Mouse (Mus musculus) midbrain, embryonic 13.5 days (tissue): ENCODE results near the gene Lmtk2. TPM values are rescaled to one million over a fixed set of nuclear protein-coding genes. Genes with fewer than 3 reads are reported as not detected.

Experiments
- ATAC-seq: fragments of 200-750 bp; cut with Nextera tagmentation; 2 replicates; pipeline ENCODE4 v1.8.0; 2017; ENCODE audit warnings: mild to moderate bottlenecking, moderate TSS enrichment, moderate library complexity
- H3K27ac ChIP-seq: fragments of 300-500 bp; sonication (generic); 2 replicates; pipeline ENCODE4 v1.5.1; 2015; ENCODE audit warnings: inconsistent platforms, mild to moderate bottlenecking, moderate library complexity
- H3K27me3 ChIP-seq: fragments of 300-500 bp; sonication (generic); 2 replicates; pipeline ENCODE4 v1.6.1; 2015; ENCODE audit warnings: mild to moderate bottlenecking, inconsistent platforms
- H3K36me3 ChIP-seq: fragments of 300-500 bp; sonication (generic); 2 replicates; pipeline ENCODE4 v1.6.1; 2015; ENCODE audit warnings: mild to moderate bottlenecking, inconsistent platforms
- H3K4me1 ChIP-seq: fragments of 300-500 bp; sonication (generic); replicated peaks from 2 replicates; pipeline ENCODE4 v1.6.1; 2015; ENCODE audit warnings: inconsistent platforms
- H3K4me2 ChIP-seq: fragments of 300-500 bp; sonication (generic); replicated peaks from 2 replicates; pipeline ENCODE4 v1.6.1; 2015; ENCODE audit warnings: moderate library complexity, mild to moderate bottlenecking, inconsistent platforms
- H3K4me3 ChIP-seq: fragments of 300-500 bp; sonication (generic); replicated peaks from 2 replicates; pipeline ENCODE4 v1.5.1; 2015; ENCODE audit warnings: mild to moderate bottlenecking, inconsistent platforms
- H3K9ac ChIP-seq: fragments of 300-500 bp; sonication (generic); replicated peaks from 2 replicates; pipeline ENCODE4 v1.6.1; 2015; ENCODE audit warnings: mild to moderate bottlenecking, inconsistent platforms
- H3K9me3 ChIP-seq: fragments of 300-500 bp; sonication (generic); 2 replicates; pipeline ENCODE4 v1.6.1; 2016; ENCODE audit warnings: mild to moderate bottlenecking, inconsistent platforms
- WGBS: fragments of 180-500 bp; shearing (Covaris S2); methylation state at CpG from one replicate; pipeline ENCODE4 v1.1.7; 2015; 5-methylcytosine and 5-hydroxymethylcytosine counted together
- polyA plus RNA-seq: library from polyadenylated mRNA; unstranded; fragments of >200 nt; fragmentation: Nextera tagmentation; extraction: Ambion mirVana; gene quantifications from 2 replicates; pipeline ENCODE4 v1.2.1, GENCODE M21; 2015

Lmtk2 gene
- polyA plus RNA-seq, 1 experiment from 2014 or later, result 7.7 TPM

DNA sequence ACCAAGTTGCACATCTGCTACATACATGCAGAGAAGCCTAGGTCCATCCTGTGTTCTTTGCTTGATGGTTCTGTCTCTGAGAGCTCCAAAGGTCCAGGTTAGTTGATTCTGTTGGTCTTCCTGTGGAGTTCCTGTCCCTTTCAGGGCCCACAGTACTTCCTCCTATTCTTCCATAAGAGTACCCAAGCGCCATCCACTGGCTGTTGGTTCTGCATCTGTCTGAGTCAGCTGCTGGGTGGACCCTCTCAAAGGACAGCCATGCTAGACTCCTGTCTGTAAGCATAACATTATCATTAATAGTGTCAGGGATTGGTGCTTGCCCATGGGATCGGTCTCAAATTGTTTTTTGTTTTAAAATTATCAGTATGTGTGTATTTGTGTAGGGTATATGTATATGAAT, 13.8 kb downstream of the Lmtk2 start:
- 88% methylated on average over 2 of the region's 2 CpGs for WGBS
- Histone ChIP-seq H3K27ac (no peak overlapping the region), H3K36me3 (no peaks in the 10 kb centered on the region), H3K4me2 (no peak overlapping the region), H3K27me3 (no peaks in the 10 kb centered on the region), H3K9ac (no peak overlapping the region), H3K4me3 (no peak overlapping the region), H3K4me1 (peaks cover 16% of the 10 kb centered on the region), H3K9me3 (no peaks in the 10 kb centered on the region)
- no peak for ATAC-seq

DNA sequence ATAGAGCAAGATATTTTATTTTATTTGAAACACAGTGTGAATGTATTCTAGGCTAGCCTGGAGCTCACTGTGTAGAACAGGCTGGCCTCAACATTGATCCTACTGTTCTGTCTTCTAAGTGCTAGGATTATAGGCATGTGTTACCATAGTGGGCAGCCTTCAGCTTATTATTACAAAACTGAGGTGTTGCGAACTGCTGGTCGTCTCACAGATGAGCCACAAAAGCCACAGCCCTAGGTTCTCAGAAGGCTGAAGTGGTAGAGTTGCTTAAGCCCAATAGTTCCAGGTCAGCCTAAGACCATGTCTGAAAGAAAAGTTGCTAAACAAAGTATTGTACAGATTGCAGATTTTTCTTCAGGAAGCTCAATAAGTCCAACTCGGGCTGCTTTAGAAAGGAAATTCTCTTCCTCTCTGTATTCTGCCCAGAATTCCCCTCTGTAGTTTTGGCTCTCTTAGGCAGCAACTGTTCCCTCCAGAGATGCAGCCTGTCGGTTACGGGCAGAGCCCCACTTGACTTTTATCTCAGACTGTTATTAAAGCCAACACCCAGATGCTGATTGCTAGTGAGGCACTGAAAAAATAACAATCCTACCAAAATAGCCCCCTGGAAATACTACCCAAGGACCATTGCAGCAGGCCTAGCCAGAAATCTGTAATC, 14.9 kb downstream of the Lmtk2 start:
- no peak for ATAC-seq
- no peaks in the 10 kb centered on the region for H3K27me3 ChIP-seq
- H3K27ac ChIP-seq, result no peak overlapping the region
- H3K4me1 ChIP-seq, result peaks cover 16% of the 10 kb centered on the region
- H3K9ac ChIP-seq, result no peak overlapping the region
- H3K4me2 ChIP-seq, result no peak overlapping the region
- no peaks in the 10 kb centered on the region for H3K36me3 ChIP-seq
- no peak overlapping the region for H3K4me3 ChIP-seq
- 85% methylated on average over 5 of the region's 5 CpGs for WGBS
- no peaks in the 10 kb centered on the region for H3K9me3 ChIP-seq

- WGBS, result 81% methylated on average over 2 of the region's 2 CpGs
- H3K27me3 ChIP-seq, result no peaks in the 10 kb centered on the region
- H3K9ac ChIP-seq, result no peak overlapping the region
- H3K4me2 ChIP-seq, result no peak overlapping the region
- peaks cover 16% of the 10 kb centered on the region for H3K4me1 ChIP-seq
- H3K36me3 ChIP-seq, result no peaks in the 10 kb centered on the region
- H3K4me3 ChIP-seq, result no peak overlapping the region
- no peak overlapping the region for H3K27ac ChIP-seq
- no peak for ATAC-seq
- H3K9me3 ChIP-seq, result no peaks in the 10 kb centered on the region
These were observed 15.4 kb downstream of the Lmtk2 start for GRCm38 (mm10) chr5:144115628-144115977.

DNA sequence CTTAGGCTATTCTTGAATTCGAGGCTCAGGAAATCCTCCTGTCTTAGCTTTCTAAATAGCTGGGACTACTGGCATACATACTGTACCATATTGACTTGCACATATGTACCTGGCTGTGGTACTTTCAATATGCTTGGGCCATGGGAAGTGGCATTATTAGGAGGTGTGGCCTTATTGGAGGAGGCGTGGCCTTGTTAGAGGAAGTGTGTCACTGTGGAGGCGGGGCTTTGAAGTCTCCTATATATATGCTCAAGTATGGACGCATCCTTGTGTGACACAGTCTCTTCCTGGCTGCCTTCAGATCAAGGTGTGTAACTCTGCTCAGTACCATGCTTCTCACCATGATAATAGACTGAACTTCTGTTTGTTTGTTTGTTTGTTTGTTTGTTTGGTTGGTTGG, 18.0 kb downstream of the Lmtk2 start:
- 100% methylated on average over 4 of the region's 4 CpGs for WGBS
- H3K4me2 ChIP-seq, result no peak overlapping the region
- H3K36me3 ChIP-seq, result no peaks in the 10 kb centered on the region
- no peaks in the 10 kb centered on the region for H3K27me3 ChIP-seq
- 0 out of 2 replicates have a peak, but pooled peaks cover 8% of the 10 kb centered on the region for H3K4me1 ChIP-seq
- no peak overlapping the region for H3K27ac ChIP-seq
- H3K9me3 ChIP-seq, result no peaks in the 10 kb centered on the region
- H3K4me3 ChIP-seq, result no peak overlapping the region
- no peak overlapping the region for H3K9ac ChIP-seq
- no peak for ATAC-seq

- Histone ChIP-seq H3K4me2 (no peak overlapping the region), H3K4me3 (no peak overlapping the region), H3K9me3 (no peaks in the 10 kb centered on the region), H3K27me3 (no peaks in the 10 kb centered on the region), H3K9ac (no peak overlapping the region), H3K36me3 (no peaks in the 10 kb centered on the region), H3K4me1 (0 out of 2 replicates have a peak, but pooled peaks cover 5% of the 10 kb centered on the region), H3K27ac (no peak overlapping the region)
- 89% methylated on average over 2 of the region's 2 CpGs for WGBS
- ATAC-seq, result no peak
These were observed 19.1 kb downstream of the Lmtk2 start for GRCm38 (mm10) chr5:144119286-144119685.

DNA sequence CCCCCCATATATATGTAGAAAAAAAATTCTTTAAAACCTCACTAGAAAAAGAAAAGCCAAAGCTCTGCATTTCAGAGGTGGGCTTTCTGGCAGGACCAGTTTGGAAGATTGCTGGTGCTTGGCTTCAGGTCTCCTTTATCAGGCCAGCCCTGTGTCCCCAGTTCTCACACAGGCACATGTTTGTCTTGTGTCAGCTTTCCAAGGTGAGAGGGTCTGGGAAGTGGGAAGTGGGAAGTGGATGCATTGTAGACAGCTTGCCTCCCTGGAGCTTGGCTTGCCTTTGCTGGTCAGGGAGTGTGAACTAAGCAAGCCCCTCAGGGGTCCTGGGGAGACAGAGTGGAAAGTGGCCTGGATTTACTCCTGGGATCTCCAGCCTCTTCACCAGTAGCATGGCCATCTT, 21.3 kb downstream of the Lmtk2 start:
- Histone ChIP-seq H3K9ac (no peak overlapping the region), H3K36me3 (no peaks in the 10 kb centered on the region), H3K27me3 (no peaks in the 10 kb centered on the region), H3K9me3 (no peaks in the 10 kb centered on the region), H3K4me2 (no peak overlapping the region), H3K27ac (no peak overlapping the region), H3K4me3 (no peak overlapping the region), H3K4me1 (peaks cover 18% of the 10 kb centered on the region)
- ATAC-seq, result no peak

DNA sequence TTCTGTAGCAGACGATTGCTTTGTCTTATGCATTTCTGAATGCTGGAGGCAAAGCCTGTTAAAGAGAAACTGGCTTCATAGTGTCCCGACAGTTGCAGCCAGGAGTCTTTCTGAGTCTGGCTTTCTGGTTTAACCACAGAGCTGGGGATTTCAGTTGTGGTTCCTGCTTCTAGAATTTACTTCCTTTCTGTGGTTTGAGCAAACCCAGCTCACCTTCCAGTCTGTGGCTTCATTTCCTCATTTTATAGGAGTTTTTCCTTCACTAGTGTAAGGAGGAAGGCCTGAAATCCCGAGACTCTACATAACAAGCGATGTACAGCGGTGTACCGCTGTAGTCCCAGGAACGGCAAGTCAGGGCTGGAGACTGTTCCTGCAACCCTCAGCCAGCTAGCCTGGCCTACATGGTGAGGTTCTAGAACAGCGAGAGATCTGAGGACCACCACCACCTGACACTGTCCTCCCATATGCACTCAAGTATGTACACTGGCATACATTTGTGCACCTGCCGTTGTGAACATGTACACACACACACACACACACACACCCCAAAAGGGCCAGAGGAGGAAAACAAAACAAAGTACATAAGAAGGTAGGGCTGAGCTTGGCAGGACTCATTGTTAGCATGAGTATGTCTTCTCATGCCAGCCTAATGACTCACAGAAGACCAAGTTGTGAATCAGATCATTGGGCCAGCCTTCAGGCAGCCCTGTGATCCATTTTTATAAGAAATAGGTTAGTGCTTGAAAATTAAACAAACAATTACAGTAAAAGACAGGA, 25.9 kb downstream of the Lmtk2 start:
- Histone ChIP-seq H3K27ac (peak overlapping the region; percentile 45; the same call in 1 of the 2 replicates), H3K9ac (no peak overlapping the region), H3K36me3 (peaks cover 11% of the 10 kb centered on the region; the same call in 1 of the 2 replicates), H3K4me1 (peaks cover 16% of the 10 kb centered on the region), H3K4me3 (no peak overlapping the region), H3K9me3 (no peaks in the 10 kb centered on the region), H3K4me2 (no peak overlapping the region), H3K27me3 (no peaks in the 10 kb centered on the region)
- ATAC-seq, result no peak
- WGBS, result 83% methylated on average over 9 of the region's 9 CpGs

DNA sequence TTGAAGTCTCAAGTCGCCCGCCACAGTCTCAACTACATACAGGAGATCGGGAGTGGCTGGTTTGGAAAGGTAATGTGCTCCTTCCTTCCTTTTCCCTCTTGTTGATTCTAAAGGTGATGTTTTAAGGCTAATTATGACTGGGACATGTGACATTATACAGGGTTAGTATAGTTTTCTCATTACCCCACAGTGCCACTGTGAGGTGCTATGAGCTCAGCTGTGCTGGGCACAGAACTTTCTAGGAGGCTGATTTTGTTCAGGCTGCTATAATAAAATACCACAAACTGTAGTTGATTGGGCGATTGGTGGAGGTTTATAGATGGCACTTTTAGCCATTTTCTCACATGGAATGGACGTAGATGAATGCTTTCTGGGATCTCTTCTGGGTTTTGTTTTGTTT, 43.3 kb downstream of the Lmtk2 start:
- ATAC-seq, result no peak
- 95% methylated on average over 5 of the region's 5 CpGs for WGBS
- peaks cover 42% of the 10 kb centered on the region for H3K36me3 ChIP-seq
- no peak overlapping the region for H3K4me2 ChIP-seq
- H3K27ac ChIP-seq, result no peak overlapping the region
- no peak overlapping the region for H3K4me3 ChIP-seq
- H3K9me3 ChIP-seq, result no peaks in the 10 kb centered on the region
- no peak overlapping the region for H3K9ac ChIP-seq
- no peaks in the 10 kb centered on the region for H3K27me3 ChIP-seq
- H3K4me1 ChIP-seq, result no peaks in the 10 kb centered on the region

GRCm38 (mm10) chr5:144146898-144147297, 46.7 kb downstream of the Lmtk2 start:
- no peaks in the 10 kb centered on the region for H3K4me1 ChIP-seq
- no peaks in the 10 kb centered on the region for H3K27me3 ChIP-seq
- no peaks in the 10 kb centered on the region for H3K9me3 ChIP-seq
- H3K4me3 ChIP-seq, result no peak overlapping the region
- no peak for ATAC-seq
- no peak overlapping the region for H3K9ac ChIP-seq
- H3K4me2 ChIP-seq, result no peak overlapping the region
- peaks cover 48% of the 10 kb centered on the region for H3K36me3 ChIP-seq
- no peak overlapping the region for H3K27ac ChIP-seq

- Histone ChIP-seq H3K9me3 (no peaks in the 10 kb centered on the region), H3K4me1 (no peaks in the 10 kb centered on the region), H3K4me2 (no peak overlapping the region), H3K9ac (no peak overlapping the region), H3K36me3 (peaks cover 51% of the 10 kb centered on the region), H3K27ac (no peak overlapping the region), H3K4me3 (no peak overlapping the region), H3K27me3 (no peaks in the 10 kb centered on the region)
- no peak for ATAC-seq
- 93% methylated on average over 4 of the region's 4 CpGs for whole genome bisulfite sequencing
These were observed 49.3 kb downstream of the Lmtk2 start for GRCm38 (mm10) chr5:144149530-144149929.

GRCm38 (mm10) chr5:144151270-144151669, 51.0 kb downstream of the Lmtk2 start:
- no peaks in the 10 kb centered on the region for H3K9me3 ChIP-seq
- H3K36me3 ChIP-seq, result peaks cover 44% of the 10 kb centered on the region
- H3K4me3 ChIP-seq, result no peak overlapping the region
- no peak for ATAC-seq
- no peaks in the 10 kb centered on the region for H3K27me3 ChIP-seq
- WGBS, result 95% methylated on average over 4 of the region's 4 CpGs
- H3K4me1 ChIP-seq, result no peaks in the 10 kb centered on the region
- H3K4me2 ChIP-seq, result no peak overlapping the region
- no peak overlapping the region for H3K27ac ChIP-seq
- no peak overlapping the region for H3K9ac ChIP-seq

- WGBS, result 33% methylated on average over 7 of the region's 7 CpGs
- H3K4me2 ChIP-seq, result no peak overlapping the region
- no peak overlapping the region for H3K4me3 ChIP-seq
- H3K4me1 ChIP-seq, result peaks cover 8% of the 10 kb centered on the region; the same call in 1 of the 2 replicates
- peaks cover 55% of the 10 kb centered on the region for H3K36me3 ChIP-seq
- no peaks in the 10 kb centered on the region for H3K9me3 ChIP-seq
- H3K9ac ChIP-seq, result no peak overlapping the region
- no peak overlapping the region for H3K27ac ChIP-seq
- ATAC-seq, result no peak
- no peaks in the 10 kb centered on the region for H3K27me3 ChIP-seq
These were observed 54.3 kb downstream of the Lmtk2 start for GRCm38 (mm10) chr5:144154528-144154927.
